Comparison of ENCODE assay signal across 16 mouse cellular contexts in genomic region chr7:136434510-136434909, GRCm38 (mm10).
"Had no signal": no experiment of that assay in that cellular context is flagged by ENCODE, and none has a peak within 500 bp of the region (broad histone marks: within the 10 kb centered on the region; RNA-seq: fewer than 3 reads in every experiment).

No protein-coding gene starts in this region.

- H3K36me3 ChIP-seq: liver, embryonic 13.5 days; neural tube, embryonic 12.5 days had no signal

- H3K4me3 ChIP-seq: left cerebral cortex, adult 2 months; liver, embryonic 13.5 days; neural tube, embryonic 12.5 days had no signal

- H3K27me3 ChIP-seq: liver, embryonic 13.5 days; neural tube, embryonic 12.5 days had no signal

- H3K9ac ChIP-seq: liver, embryonic 13.5 days; neural tube, embryonic 12.5 days had no signal

- H3K9me3 ChIP-seq: liver, embryonic 13.5 days; neural tube, embryonic 12.5 days had no signal

- DNase-seq: kidney, adult 18-20 months; kidney, adult 9 months; kidney, postnatal 25 days; liver, embryonic 13.5 days; lung, adult 2 months; lung, postnatal 14 days; lung, postnatal 4 days; midbrain, embryonic 14.5 days; retina, postnatal 1 day; right cerebral cortex, postnatal 4 days; thymus, postnatal 25 days had no signal

- H3K4me2 ChIP-seq: liver, embryonic 13.5 days; midbrain, embryonic 11.5 days; neural tube, embryonic 12.5 days had no signal

- H3K27ac ChIP-seq: kidney, postnatal 0 days; left cerebral cortex, adult 2 months; liver, embryonic 13.5 days; neural tube, embryonic 12.5 days; stomach, postnatal 0 days had no signal

- H3K4me1 ChIP-seq: liver, embryonic 13.5 days had no signal
